Mouse (Mus musculus): ENCODE data around the gene Bmp6.

DNA sequence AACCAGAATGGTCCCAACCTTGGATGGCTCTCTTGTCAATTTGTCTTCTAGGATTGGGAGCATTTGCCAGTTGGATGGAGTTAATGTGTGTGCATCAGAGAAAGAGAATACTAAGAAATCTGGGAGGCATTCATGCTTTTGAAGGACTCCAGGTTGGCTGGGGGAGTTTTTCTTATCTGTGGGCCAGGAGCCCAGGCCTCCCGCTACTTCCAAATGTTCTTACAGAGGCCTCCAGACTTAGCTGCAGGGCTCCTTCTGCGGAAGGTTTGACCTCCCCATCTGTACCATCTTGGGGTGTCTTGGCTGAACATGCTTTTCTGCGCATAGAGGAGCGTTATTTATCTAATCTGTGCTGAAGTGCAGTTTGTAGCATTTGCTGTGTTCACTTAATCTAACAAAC, 127.7 kb downstream of the Bmp6 start:
- TF ChIP-seq CTCF (IDR thresholded peaks at IDR 0.05; ENCODE audit: insufficient read depth, low read depth, low read length) (no peak), POLR2A (IDR thresholded peaks at IDR 0.05; ENCODE audit: insufficient read depth, low read depth, low read length) (no peak)

All from olfactory bulb, adult 2 months (tissue).